Mouse (Mus musculus) spleen, adult 12 weeks (tissue): ENCODE results near the gene Olfr1202.

Experiments
- DNase-seq: peaks from one replicate; pipeline ENCODE4 v3.0.0; 2022; ENCODE audit warnings: low spot score

The Olfr1202 gene

GRCm38 (mm10) chr2:88814196-88814595, at the start of gene Olfr1202:
TSS of gene Olfr1202 (plus strand) at chr2:88814496.
- no peak for DNase-seq

GRCm38 (mm10) chr2:88770388-88770787, 43.9 kb upstream of the Olfr1202 start, which contains the start of gene Olfr1200:
TSS of gene Olfr1200 (minus strand) at chr2:88770488.
- no peak for DNase-seq

GRCm38 (mm10) chr2:88792736-88793135, 21.6 kb upstream of the Olfr1202 start, which contains the start of gene Olfr1201:
TSS of gene Olfr1201 (plus strand) at chr2:88793036.
- no peak for DNase-seq

GRCm38 (mm10) chr2:88829437-88829836, 15.1 kb downstream of the Olfr1202 start, which contains the start of gene Olfr1205:
TSS of gene Olfr1205 (plus strand) at chr2:88829737.
- no peak for DNase-seq

GRCm38 (mm10) chr2:88838477-88838876, 24.2 kb downstream of the Olfr1202 start:
- no peak for DNase-seq

- DNase-seq: no peak
Measured at GRCm38 (mm10) chr2:88848992-88849391, 34.7 kb downstream of the Olfr1202 start, which contains the start of gene Olfr1204. TSS of gene Olfr1204 (plus strand) at chr2:88849292.

GRCm38 (mm10) chr2:88862931-88863330, 48.6 kb downstream of the Olfr1202 start, which contains the start of gene Olfr1206:
TSS of gene Olfr1206 (plus strand) at chr2:88863231.
- DNase-seq: no peak
